Mouse (Mus musculus) lung, embryonic 16.5 days (tissue): Measurements from ENCODE around the gene Jade1. TPM values are rescaled to one million over a fixed set of nuclear protein-coding genes. Genes with fewer than 3 reads are reported as not detected.

Experiments
- ATAC-seq: fragments of 200-750 bp; cut with Nextera tagmentation; 2 replicates; pipeline ENCODE4 v1.8.0; 2017; ENCODE audit warnings: low read depth, mild to moderate bottlenecking, moderate library complexity
- H3K27ac ChIP-seq: fragments of 300-500 bp; sonication (generic); 2 replicates; pipeline ENCODE4 v1.5.1; 2014; ENCODE audit warnings: mild to moderate bottlenecking, control low read depth, low read length
- H3K27me3 ChIP-seq: fragments of 300-500 bp; sonication (generic); 2 replicates; pipeline ENCODE4 v1.6.1; 2014; ENCODE audit warnings: low read depth, low read length, mixed read lengths; ENCODE audit not compliant: control insufficient read depth, insufficient read depth
- H3K36me3 ChIP-seq: fragments of 300-500 bp; sonication (generic); 2 replicates; pipeline ENCODE4 v1.6.1; 2014; ENCODE audit warnings: low read length; ENCODE audit not compliant: control insufficient read depth, insufficient read depth
- H3K4me1 ChIP-seq: fragments of 300-500 bp; sonication (generic); replicated peaks from 2 replicates; pipeline ENCODE4 v1.6.1; 2014; ENCODE audit warnings: low read length, mixed read lengths; ENCODE audit not compliant: control insufficient read depth, insufficient read depth
- H3K4me2 ChIP-seq: fragments of 300-500 bp; sonication (generic); 2 replicates; pipeline ENCODE4 v1.6.1; 2014; ENCODE audit warnings: low read depth, low read length, control low read depth
- H3K4me3 ChIP-seq: fragments of 300-500 bp; sonication (generic); 2 replicates; pipeline ENCODE4 v1.5.1; 2014; ENCODE audit warnings: mild to moderate bottlenecking, low read length, control low read depth
- H3K9ac ChIP-seq: fragments of 300-500 bp; sonication (generic); 2 replicates; pipeline ENCODE4 v1.6.1; 2014; ENCODE audit warnings: low read length, control low read depth
- H3K9me3 ChIP-seq: fragments of 300-500 bp; sonication (generic); 2 replicates; pipeline ENCODE4 v1.6.1; 2016; ENCODE audit warnings: low read length; ENCODE audit not compliant: control insufficient read depth
- WGBS: fragments of 180-500 bp; shearing (Covaris S2); extraction: QIAGEN DNeasy Blood & Tissue Kit; methylation state at CpG from one replicate; pipeline ENCODE4 v1.1.7; 2014; 5-methylcytosine and 5-hydroxymethylcytosine counted together
- polyA plus RNA-seq: library from polyadenylated mRNA; unstranded; fragments of >200 nt; fragmentation: Nextera tagmentation; extraction: Ambion mirVana; gene quantifications from 2 replicates; pipeline ENCODE4 v1.2.1, GENCODE M21; 2015

Gene Jade1
- polyA plus RNA-seq, 1 experiment from 2014 or later: 7.1 TPM

- WGBS: 81% methylated on average over 8 of the region's 8 CpGs
- ATAC-seq: no peak
- H3K27ac ChIP-seq: no peak overlapping the region
- no peak overlapping the region for H3K4me2 ChIP-seq
- no peaks in the 10 kb centered on the region for H3K9me3 ChIP-seq
- H3K36me3 ChIP-seq: peaks cover 10% of the 10 kb centered on the region; the same call in 1 of the 2 replicates
- H3K4me1 ChIP-seq: no peaks in the 10 kb centered on the region
- no peaks in the 10 kb centered on the region for H3K27me3 ChIP-seq
- no peak overlapping the region for H3K4me3 ChIP-seq
- H3K9ac ChIP-seq: no peak overlapping the region
Observed at GRCm38 (mm10) chr3:41607467-41607866, 51.9 kb downstream of the Jade1 start.

- Histone ChIP-seq H3K4me3 (no peak overlapping the region), H3K4me2 (no peak overlapping the region), H3K9ac (no peak overlapping the region), H3K27ac (no peak overlapping the region), H3K9me3 (no peaks in the 10 kb centered on the region), H3K27me3 (no peaks in the 10 kb centered on the region), H3K36me3 (peaks cover 14% of the 10 kb centered on the region; the same call in 1 of the 2 replicates), H3K4me1 (no peaks in the 10 kb centered on the region)
- ATAC-seq: no peak
- WGBS: 85% methylated on average over 5 of the region's 5 CpGs
Observed at GRCm38 (mm10) chr3:41609071-41609470, 53.5 kb downstream of the Jade1 start.

- no peak overlapping the region for H3K4me2 ChIP-seq
- no peaks in the 10 kb centered on the region for H3K9me3 ChIP-seq
- H3K4me1 ChIP-seq: no peaks in the 10 kb centered on the region
- peaks cover 9% of the 10 kb centered on the region; the same call in 1 of the 2 replicates for H3K36me3 ChIP-seq
- no peak overlapping the region for H3K27ac ChIP-seq
- 95% methylated on average over 3 of the region's 3 CpGs for WGBS
- no peak overlapping the region for H3K9ac ChIP-seq
- no peak for ATAC-seq
- no peaks in the 10 kb centered on the region for H3K27me3 ChIP-seq
- no peak overlapping the region for H3K4me3 ChIP-seq
Observed at GRCm38 (mm10) chr3:41612211-41612610, 56.7 kb downstream of the Jade1 start.

- Histone ChIP-seq H3K4me1 (no peaks in the 10 kb centered on the region), H3K27me3 (no peaks in the 10 kb centered on the region), H3K36me3 (peaks cover 9% of the 10 kb centered on the region; the same call in 1 of the 2 replicates), H3K27ac (no peak overlapping the region), H3K4me2 (no peak overlapping the region), H3K4me3 (no peak overlapping the region), H3K9me3 (no peaks in the 10 kb centered on the region), H3K9ac (no peak overlapping the region)
- no peak for ATAC-seq
- WGBS: 86% methylated on average over 9 of the region's 9 CpGs
Observed at GRCm38 (mm10) chr3:41613706-41614105, 58.2 kb downstream of the Jade1 start.

GRCm38 (mm10) chr3:41614230-41614985 lies 58.9 kb downstream of the Jade1 start:
- Histone ChIP-seq H3K4me1 (no peaks in the 10 kb centered on the region), H3K36me3 (peaks cover 9% of the 10 kb centered on the region; the same call in 1 of the 2 replicates), H3K4me2 (no peak overlapping the region), H3K9me3 (no peaks in the 10 kb centered on the region), H3K27me3 (no peaks in the 10 kb centered on the region), H3K27ac (no peak overlapping the region), H3K9ac (no peak overlapping the region), H3K4me3 (no peak overlapping the region)
- ATAC-seq: no peak
- 87% methylated on average over 5 of the region's 5 CpGs for WGBS

- Histone ChIP-seq H3K36me3 (peaks cover 4% of the 10 kb centered on the region; the same call in 1 of the 2 replicates), H3K4me3 (no peak overlapping the region), H3K9ac (no peak overlapping the region), H3K27me3 (no peaks in the 10 kb centered on the region), H3K4me1 (no peaks in the 10 kb centered on the region), H3K4me2 (no peak overlapping the region), H3K9me3 (no peaks in the 10 kb centered on the region), H3K27ac (no peak overlapping the region)
- ATAC-seq: no peak
- 71% methylated on average over 3 of the region's 3 CpGs for WGBS
Observed at GRCm38 (mm10) chr3:41618036-41618435, 62.5 kb downstream of the Jade1 start.

- Histone ChIP-seq H3K36me3 (peaks cover 3% of the 10 kb centered on the region; the same call in 1 of the 2 replicates), H3K27me3 (no peaks in the 10 kb centered on the region), H3K27ac (no peak overlapping the region), H3K9ac (no peak overlapping the region), H3K4me2 (no peak overlapping the region), H3K4me1 (no peaks in the 10 kb centered on the region), H3K9me3 (no peaks in the 10 kb centered on the region), H3K4me3 (no peak overlapping the region)
- 0 out of 2 replicates have a peak, but pooled peaks have one; percentile 23 for ATAC-seq
- 89% methylated on average over 3 of the region's 3 CpGs for WGBS
Observed at GRCm38 (mm10) chr3:41618488-41618887, 63.0 kb downstream of the Jade1 start.

GRCm38 (mm10) chr3:41620971-41621370 lies 65.4 kb downstream of the Jade1 start:
- Histone ChIP-seq H3K9ac (no peak overlapping the region), H3K9me3 (no peaks in the 10 kb centered on the region), H3K27ac (no peak overlapping the region), H3K4me1 (no peaks in the 10 kb centered on the region), H3K36me3 (no peaks in the 10 kb centered on the region), H3K27me3 (no peaks in the 10 kb centered on the region), H3K4me3 (no peak overlapping the region), H3K4me2 (no peak overlapping the region)
- ATAC-seq: no peak
- WGBS: 85% methylated on average over 7 of the region's 7 CpGs

GRCm38 (mm10) chr3:41655642-41656041 lies 100.1 kb downstream of the Jade1 start:
- H3K4me2 ChIP-seq: no peak overlapping the region
- H3K27me3 ChIP-seq: no peaks in the 10 kb centered on the region
- H3K27ac ChIP-seq: no peak overlapping the region
- peaks cover 8% of the 10 kb centered on the region for H3K36me3 ChIP-seq
- no peak overlapping the region for H3K4me3 ChIP-seq
- 88% methylated on average over 1 of the region's 1 CpGs for WGBS
- no peaks in the 10 kb centered on the region for H3K9me3 ChIP-seq
- no peak overlapping the region for H3K9ac ChIP-seq
- H3K4me1 ChIP-seq: no peaks in the 10 kb centered on the region
- ATAC-seq: no peak
